Mouse (Mus musculus): ENCODE data around the gene Csnk2b. TPM values are rescaled to one million over a fixed set of nuclear protein-coding genes. Genes with fewer than 3 reads are reported as not detected.

Gene Csnk2b
- total and polyA plus RNA-seq, 3 experiments, result 149 to 301 (median 170) TPM

GRCm38 (mm10) chr17:35068213-35068914 is 53.5 kb downstream of the Csnk2b start:
- WGBS, result 62% methylated on average over 17 of the region's 17 CpGs
- intact Hi-C loops (cut with DNase I), result no loop called here
- no peak for DNase-seq
- Histone ChIP-seq H3K79me2 (replicated peaks; ENCODE audit: control insufficient read depth, insufficient read depth, low read length) (no peaks in the 10 kb centered on the region), H3K4me1 (ENCODE audit: control insufficient read depth, insufficient read depth, low read length) (peaks cover 2% of the 10 kb centered on the region), H3K9ac (ENCODE audit: low read depth, low read length) (no peak overlapping the region), H3K4me3 (no peak overlapping the region), H3K27me3 (ENCODE audit: control insufficient read depth, insufficient read depth, low read length) (no peaks in the 10 kb centered on the region; the same call in 1 of the 2 replicates), H3K36me3 (ENCODE audit: control insufficient read depth, insufficient read depth, low read length) (no peaks in the 10 kb centered on the region), H3K27ac (no peak overlapping the region)
- TF ChIP-seq EP300 (IDR thresholded peaks at IDR 0.05; ENCODE audit: insufficient read depth, low read depth, low read length) (no peak), POLR2A (IDR thresholded peaks at IDR 0.05; ENCODE audit: insufficient read depth, low read depth, low read length) (no peak), CTCF (IDR thresholded peaks at IDR 0.05) (no peak)

Other genes starting within 250 kb of the Csnk2b start
Only the 30 nearest of the 42 such genes appear.
- gene Lsm2, start 140.2 kb downstream of the Csnk2b start, total RNA-seq (2021), result 10 to 100 TPM; 17.3 to 21.3 TPM
- gene Lsm2, start 140.2 kb downstream of the Csnk2b start, polyA plus RNA-seq (2012; rRNA removed), result 50.7 and 58.0 TPM in 2 replicates
- 10 to 100 TPM; 27.0 to 28.5 TPM for gene Vars, start 121.1 kb downstream of the Csnk2b start, total RNA-seq (2021)
- 32.7 and 39.2 TPM in 2 replicates for gene Vars, start 121.1 kb downstream of the Csnk2b start, polyA plus RNA-seq (2012; rRNA removed)
- gene Vwa7, start 105.5 kb downstream of the Csnk2b start, total RNA-seq (2021), result 10 to 100 TPM; 10.0 to 10.9 TPM
- 7.5 and 10.2 TPM in 2 replicates for gene Vwa7, start 105.5 kb downstream of the Csnk2b start, polyA plus RNA-seq (2012; rRNA removed)
- gene Sapcd1, start 94.0 kb downstream of the Csnk2b start, total RNA-seq (2021), result not detected
- gene Sapcd1, start 94.0 kb downstream of the Csnk2b start, polyA plus RNA-seq (2012; rRNA removed), result 0.20 and 0.67 TPM in 2 replicates
- under 1 TPM; 0.23 to 0.29 TPM for gene Msh5, start 75.3 kb downstream of the Csnk2b start, total RNA-seq (2021)
- gene Msh5, start 75.3 kb downstream of the Csnk2b start, polyA plus RNA-seq (2012; rRNA removed), result 1.00 and 1.2 TPM in 2 replicates
- gene Clic1, start 72.1 kb downstream of the Csnk2b start, total RNA-seq (2021), result 10 to 100 TPM; 32.5 to 33.1 TPM
- gene Clic1, start 72.1 kb downstream of the Csnk2b start, polyA plus RNA-seq (2012; rRNA removed), result 44.4 and 51.6 TPM in 2 replicates
- gene Ddah2, start 63.0 kb downstream of the Csnk2b start, total RNA-seq (2021), result 10 to 100 TPM; 20.0 to 20.5 TPM
- 31.4 and 40.8 TPM in 2 replicates for gene Ddah2, start 63.0 kb downstream of the Csnk2b start, polyA plus RNA-seq (2012; rRNA removed)
- under 1 TPM; 0.34 to 0.55 TPM for gene Ly6g6c, start 56.7 kb downstream of the Csnk2b start, total RNA-seq (2021)
- 0.23 and 0.64 TPM in 2 replicates for gene Ly6g6c, start 56.7 kb downstream of the Csnk2b start, polyA plus RNA-seq (2012; rRNA removed)
- gene Mpig6b, start 55.9 kb downstream of the Csnk2b start, total RNA-seq (2021), result 1 to 10 TPM in 1 of 2 experiments, under 1 TPM in 1; 0.31 to 2.4 TPM
- gene Mpig6b, start 55.9 kb downstream of the Csnk2b start, polyA plus RNA-seq (2012; rRNA removed), result 0.32 and 1.4 TPM in 2 replicates
- gene Ly6g6e, start 45.2 kb downstream of the Csnk2b start, total RNA-seq (2021), result not detected
- 0.41 TPM in 1 of 2 replicates, not detected in the other for gene Ly6g6e, start 45.2 kb downstream of the Csnk2b start, polyA plus RNA-seq (2012; rRNA removed)
- gene Ly6g6d, start 44.0 kb downstream of the Csnk2b start, total RNA-seq (2021), result under 1 TPM in 1 of 2 experiments, not detected in 1; 0.61 TPM
- gene Ly6g6d, start 44.0 kb downstream of the Csnk2b start, polyA plus RNA-seq (2012; rRNA removed), result 1.3 and 1.6 TPM in 2 replicates
- gene Ly6g6f, start 36.4 kb downstream of the Csnk2b start, total RNA-seq (2021), result not detected
- gene Ly6g6f, start 36.4 kb downstream of the Csnk2b start, polyA plus RNA-seq (2012; rRNA removed), result 0.27 TPM in 1 of 2 replicates, not detected in the other
- 10 to 100 TPM; 53.2 to 62.5 TPM for gene Abhd16a, start 32.8 kb downstream of the Csnk2b start, total RNA-seq (2021)
- 95.7 and 98.2 TPM in 2 replicates for gene Abhd16a, start 32.8 kb downstream of the Csnk2b start, polyA plus RNA-seq (2012; rRNA removed)
- gene Ly6g5c, start 13.8 kb downstream of the Csnk2b start, total RNA-seq (2021), result not detected
- not detected in 2 replicates for gene Ly6g5c, start 13.8 kb downstream of the Csnk2b start, polyA plus RNA-seq (2012; rRNA removed)
- under 1 TPM in 1 of 2 experiments, not detected in 1; 0.36 TPM for gene Ly6g5b, start 6.6 kb downstream of the Csnk2b start, total RNA-seq (2021)
- 0.23 and 0.35 TPM in 2 replicates for gene Ly6g5b, start 6.6 kb downstream of the Csnk2b start, polyA plus RNA-seq (2012; rRNA removed)
- 1 to 10 TPM; 6.8 to 8.5 TPM for gene Gpank1, start 598 bp downstream of the Csnk2b start, total RNA-seq (2021)
- 9.5 TPM in 2 replicates for gene Gpank1, start 598 bp downstream of the Csnk2b start, polyA plus RNA-seq (2012; rRNA removed)
- gene D17H6S53E, start 4.3 kb upstream of the Csnk2b start, total RNA-seq (2021), result 10 to 100 TPM; 30.2 to 31.3 TPM
- 7.7 and 11.8 TPM in 2 replicates for gene D17H6S53E, start 4.3 kb upstream of the Csnk2b start, polyA plus RNA-seq (2012; rRNA removed)
- not detected for gene Apom, start 10.0 kb upstream of the Csnk2b start, total RNA-seq (2021)
- gene Apom, start 10.0 kb upstream of the Csnk2b start, polyA plus RNA-seq (2012; rRNA removed), result not detected in 2 replicates
- gene Bag6, start 13.1 kb upstream of the Csnk2b start, total RNA-seq (2021), result 100 to 1,000 TPM; 216 to 252 TPM
- gene Bag6, start 13.1 kb upstream of the Csnk2b start, polyA plus RNA-seq (2012; rRNA removed), result 140 and 150 TPM in 2 replicates
- gene Prrc2a, start 42.8 kb upstream of the Csnk2b start, total RNA-seq (2021), result 100 to 1,000 TPM; 132 to 139 TPM
- 183 and 197 TPM in 2 replicates for gene Prrc2a, start 42.8 kb upstream of the Csnk2b start, polyA plus RNA-seq (2012; rRNA removed)
- 1 to 10 TPM; 2.9 to 3.9 TPM for gene Aif1, start 54.0 kb upstream of the Csnk2b start, total RNA-seq (2021)
- 1.5 and 2.0 TPM in 2 replicates for gene Aif1, start 54.0 kb upstream of the Csnk2b start, polyA plus RNA-seq (2012; rRNA removed)
- 1 to 10 TPM; 4.1 to 4.5 TPM for gene Lst1, start 66.4 kb upstream of the Csnk2b start, total RNA-seq (2021)
- gene Lst1, start 66.4 kb upstream of the Csnk2b start, polyA plus RNA-seq (2012; rRNA removed), result 7.2 and 11.3 TPM in 2 replicates
- gene Ltb, start 72.4 kb upstream of the Csnk2b start, total RNA-seq (2021), result 1 to 10 TPM; 1.3 TPM
- gene Ltb, start 72.4 kb upstream of the Csnk2b start, polyA plus RNA-seq (2012; rRNA removed), result 2.0 and 5.2 TPM in 2 replicates
- under 1 TPM in 1 of 2 experiments, not detected in 1; 0.34 TPM for gene Tnf, start 80.0 kb upstream of the Csnk2b start, total RNA-seq (2021)
- 0.38 and 0.80 TPM in 2 replicates for gene Tnf, start 80.0 kb upstream of the Csnk2b start, polyA plus RNA-seq (2012; rRNA removed)
- gene Lta, start 83.3 kb upstream of the Csnk2b start, total RNA-seq (2021), result under 1 TPM in 1 of 2 experiments, not detected in 1; 0.23 TPM
- gene Lta, start 83.3 kb upstream of the Csnk2b start, polyA plus RNA-seq (2012; rRNA removed), result 0.12 TPM in 1 of 2 replicates, not detected in the other
- not detected for gene Gm16181, start 98.8 kb upstream of the Csnk2b start, total RNA-seq (2021)
- gene Gm16181, start 98.8 kb upstream of the Csnk2b start, polyA plus RNA-seq (2012; rRNA removed), result 2.1 and 3.2 TPM in 2 replicates
- gene Atp6v1g2, start 111.6 kb upstream of the Csnk2b start, total RNA-seq (2021), result 1 to 10 TPM; 3.0 to 3.2 TPM
- gene Atp6v1g2, start 111.6 kb upstream of the Csnk2b start, polyA plus RNA-seq (2012; rRNA removed), result 6.4 and 10.1 TPM in 2 replicates
- gene Nfkbil1, start 113.7 kb upstream of the Csnk2b start, total RNA-seq (2021), result 1 to 10 TPM; 6.5 to 8.2 TPM
- 3.9 and 5.0 TPM in 2 replicates for gene Nfkbil1, start 113.7 kb upstream of the Csnk2b start, polyA plus RNA-seq (2012; rRNA removed)
- gene Ddx39b, start 119.7 kb upstream of the Csnk2b start, total RNA-seq (2021), result 10 to 100 TPM; 82.3 to 83.4 TPM
- 148 and 178 TPM in 2 replicates for gene Ddx39b, start 119.7 kb upstream of the Csnk2b start, polyA plus RNA-seq (2012; rRNA removed)
- 100 to 1,000 TPM; 105 to 131 TPM for gene H2-D1, start 140.7 kb upstream of the Csnk2b start, total RNA-seq (2021)
- gene H2-D1, start 140.7 kb upstream of the Csnk2b start, polyA plus RNA-seq (2012; rRNA removed), result 222 and 286 TPM in 2 replicates